Mouse (Mus musculus): ENCODE results near the gene E430018J23Rik. TPM values are rescaled to one million over a fixed set of nuclear protein-coding genes. Genes with fewer than 3 reads are reported as not detected.
A peak's percentile ranks its signal among the peaks of the same experiment; 100 is the strongest.
"Not testable (repeated sequence)": the region's sequence is repeated elsewhere in the genome, so short reads cannot be mapped to it uniquely, and the experiment has no call there.

The E430018J23Rik gene
- total and polyA plus RNA-seq, 3 experiments: 3.1 to 4.0 (median 3.5) TPM

DNA sequence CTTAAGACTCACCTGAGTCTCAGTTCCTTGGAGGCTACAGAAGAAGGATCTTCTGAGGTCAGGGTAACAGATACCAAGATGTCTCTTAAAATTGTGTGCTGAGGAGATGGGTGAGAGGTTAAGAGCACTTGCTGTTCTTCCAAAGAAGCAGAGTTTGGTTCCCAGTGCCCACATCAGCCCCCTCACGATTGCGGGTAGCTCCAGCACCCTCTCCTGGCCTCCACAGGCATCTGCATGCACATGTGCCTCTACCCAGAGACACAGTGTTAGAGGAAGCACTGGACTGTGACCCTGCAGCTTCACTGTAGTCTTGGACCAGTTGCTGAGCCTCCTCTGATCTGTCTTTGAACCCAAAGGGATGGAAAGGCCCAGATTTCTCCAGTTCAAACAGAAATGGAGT is 9.6 kb upstream of the E430018J23Rik start:
- no peak for DNase-seq
- 58% methylated on average over 2 of the region's 2 CpGs for WGBS
- Histone ChIP-seq H3K27me3 (ENCODE audit: control insufficient read depth, insufficient read depth, low read length) (no peaks in the 10 kb centered on the region), H3K79me2 (replicated peaks; ENCODE audit: control insufficient read depth, insufficient read depth, low read length) (no peaks in the 10 kb centered on the region), H3K4me3 (no peak overlapping the region), H3K4me1 (ENCODE audit: control insufficient read depth, insufficient read depth, low read length) (peaks cover 2% of the 10 kb centered on the region), H3K9ac (ENCODE audit: low read depth, low read length) (no peak overlapping the region), H3K27ac (no peak overlapping the region), H3K36me3 (ENCODE audit: control insufficient read depth, insufficient read depth, low read length) (no peaks in the 10 kb centered on the region)
- intact Hi-C loops (cut with DNase I): no loop called here
- 0 out of 2 replicates have a peak, but pooled peaks have one; percentile 5 for TF ChIP-seq CTCF (IDR thresholded peaks at IDR 0.05)
- no peak for TF ChIP-seq POLR2A (IDR thresholded peaks at IDR 0.05; ENCODE audit: insufficient read depth, low read depth, low read length)
- no peak for TF ChIP-seq EP300 (IDR thresholded peaks at IDR 0.05; ENCODE audit: insufficient read depth, low read depth, low read length)

DNA sequence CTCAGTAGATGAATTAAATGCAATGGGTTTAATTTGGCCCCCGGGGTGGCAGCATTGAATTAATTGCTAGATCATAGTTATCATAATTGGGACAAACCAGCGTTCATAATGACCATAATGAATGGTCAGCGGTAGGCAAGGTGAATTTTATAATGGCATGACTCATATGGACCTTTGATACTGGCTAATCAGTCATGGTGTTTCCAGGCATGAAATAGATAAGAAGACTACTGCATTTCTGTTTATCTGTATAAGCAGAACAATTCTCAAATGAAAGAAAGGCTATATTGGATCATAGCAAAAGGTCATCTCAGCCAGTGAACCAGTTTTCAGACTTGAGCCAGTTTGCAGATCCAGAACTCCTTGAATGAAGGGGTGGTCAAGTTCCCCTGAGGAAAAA is 6.9 kb upstream of the E430018J23Rik start:
- H3K27me3 ChIP-seq (ENCODE audit: control insufficient read depth, insufficient read depth, low read length): no peaks in the 10 kb centered on the region
- 58% methylated on average over 3 of the region's 3 CpGs for WGBS
- DNase-seq: no peak

DNA sequence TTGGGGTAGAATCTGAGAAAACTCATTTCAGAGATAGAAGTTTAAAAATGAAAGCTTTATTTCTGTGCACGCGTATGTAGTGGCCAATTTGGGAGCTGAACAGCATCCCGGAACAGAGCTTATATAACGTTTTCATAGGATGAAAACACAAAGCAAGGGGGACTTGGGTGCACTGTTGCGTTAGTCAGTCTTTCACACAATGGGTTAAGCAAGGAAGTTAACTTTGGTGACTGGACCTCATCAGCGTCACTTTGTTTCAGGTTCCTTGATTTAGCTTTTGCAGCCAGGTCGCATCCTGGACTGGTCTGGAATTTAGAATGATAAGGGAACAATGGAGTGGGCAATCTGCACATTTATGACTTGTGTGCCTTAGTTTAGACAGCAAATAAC is 510 bp upstream of the E430018J23Rik start:
- Histone ChIP-seq H3K36me3 (ENCODE audit: control insufficient read depth, insufficient read depth, low read length) (no peaks in the 10 kb centered on the region; the same call in 1 of the 2 replicates), H3K79me2 (replicated peaks; ENCODE audit: control insufficient read depth, insufficient read depth, low read length) (no peaks in the 10 kb centered on the region), H3K4me1 (ENCODE audit: control insufficient read depth, insufficient read depth, low read length) (peaks cover 7% of the 10 kb centered on the region), H3K27me3 (ENCODE audit: control insufficient read depth, insufficient read depth, low read length) (no peaks in the 10 kb centered on the region), H3K9ac (ENCODE audit: low read depth, low read length) (peak overlapping the region; percentile 55), H3K27ac (peak overlapping the region; percentile 96), H3K4me3 (peak overlapping the region; percentile 97)
- DNase-seq: no peak
- WGBS: 3% methylated on average over 7 of the region's 7 CpGs
- intact Hi-C loops (cut with DNase I): loop anchor here (2.0 to 5.0 kb wide), 3 partner anchors 13 to 78 kb away; partner anchors contain the start of genes Zfp747 and Zfp764
- TF ChIP-seq POLR2A (IDR thresholded peaks at IDR 0.05; ENCODE audit: insufficient read depth, low read depth, low read length) (no peak), CTCF (IDR thresholded peaks at IDR 0.05) (no peak), EP300 (IDR thresholded peaks at IDR 0.05; ENCODE audit: insufficient read depth, low read depth, low read length) (no peak)

More for the DNA sequence above, 6.9 kb upstream of the E430018J23Rik start:
- Histone ChIP-seq H3K9ac (ENCODE audit: low read depth, low read length) (no peak overlapping the region), H3K4me1 (ENCODE audit: control insufficient read depth, insufficient read depth, low read length) (no peaks in the 10 kb centered on the region), H3K79me2 (replicated peaks; ENCODE audit: control insufficient read depth, insufficient read depth, low read length) (no peaks in the 10 kb centered on the region), H3K4me3 (no peak overlapping the region), H3K27ac (no peak overlapping the region), H3K36me3 (ENCODE audit: control insufficient read depth, insufficient read depth, low read length) (no peaks in the 10 kb centered on the region)
- TF ChIP-seq CTCF (IDR thresholded peaks at IDR 0.05) (no peak), EP300 (IDR thresholded peaks at IDR 0.05; ENCODE audit: insufficient read depth, low read depth, low read length) (no peak), POLR2A (IDR thresholded peaks at IDR 0.05; ENCODE audit: insufficient read depth, low read depth, low read length) (no peak)
- intact Hi-C loops (cut with DNase I): no loop called here

DNA sequence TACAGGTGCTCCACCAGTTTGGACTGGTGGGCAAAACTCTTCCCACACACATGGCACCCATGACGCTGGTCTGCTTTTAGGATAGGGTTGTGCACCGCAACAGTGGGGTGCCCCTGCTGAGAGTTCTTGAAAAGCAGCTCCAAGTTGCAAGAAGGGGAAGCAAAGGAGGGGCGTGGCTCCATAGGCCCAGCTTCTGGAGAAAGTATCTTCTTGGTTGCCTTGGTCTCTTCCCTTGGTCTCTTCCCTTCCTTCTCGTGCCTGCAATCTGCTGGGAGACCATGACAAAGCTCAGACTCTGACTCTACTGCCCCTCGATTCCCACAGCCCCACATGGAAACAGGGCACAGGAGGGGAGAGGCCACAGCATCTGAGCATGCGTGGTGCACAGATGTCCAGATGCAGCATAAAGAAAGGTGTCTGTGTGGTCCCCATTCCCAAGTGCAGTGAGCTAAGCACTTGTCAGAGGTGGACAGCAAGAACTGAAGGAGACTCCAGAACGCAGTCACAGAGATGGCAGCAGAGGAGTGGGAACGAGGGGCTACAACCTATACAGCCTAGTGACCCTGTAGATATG is 1.1 kb downstream of the E430018J23Rik start:
- intact Hi-C loops (cut with DNase I): loop anchor here (2.0 to 5.0 kb wide), 3 partner anchors 14 to 80 kb away; partner anchors contain the start of genes Zfp747 and Zfp764
- no peak overlapping the region for H3K9ac ChIP-seq (ENCODE audit: low read depth, low read length)
- H3K79me2 ChIP-seq (replicated peaks; ENCODE audit: control insufficient read depth, insufficient read depth, low read length): no peaks in the 10 kb centered on the region
- 79% methylated on average over 8 of the region's 8 CpGs for WGBS
- H3K4me3 ChIP-seq: no peak overlapping the region
- no peaks in the 10 kb centered on the region; the same call in 1 of the 2 replicates for H3K36me3 ChIP-seq (ENCODE audit: control insufficient read depth, insufficient read depth, low read length)
- DNase-seq: no peak
- H3K4me1 ChIP-seq (ENCODE audit: control insufficient read depth, insufficient read depth, low read length): peaks cover 7% of the 10 kb centered on the region
- TF ChIP-seq POLR2A (IDR thresholded peaks at IDR 0.05; ENCODE audit: insufficient read depth, low read depth, low read length) (no peak), CTCF (IDR thresholded peaks at IDR 0.05) (no peak), EP300 (IDR thresholded peaks at IDR 0.05; ENCODE audit: insufficient read depth, low read depth, low read length) (no peak)
- H3K27ac ChIP-seq: no peak overlapping the region
- no peaks in the 10 kb centered on the region for H3K27me3 ChIP-seq (ENCODE audit: control insufficient read depth, insufficient read depth, low read length)

DNA sequence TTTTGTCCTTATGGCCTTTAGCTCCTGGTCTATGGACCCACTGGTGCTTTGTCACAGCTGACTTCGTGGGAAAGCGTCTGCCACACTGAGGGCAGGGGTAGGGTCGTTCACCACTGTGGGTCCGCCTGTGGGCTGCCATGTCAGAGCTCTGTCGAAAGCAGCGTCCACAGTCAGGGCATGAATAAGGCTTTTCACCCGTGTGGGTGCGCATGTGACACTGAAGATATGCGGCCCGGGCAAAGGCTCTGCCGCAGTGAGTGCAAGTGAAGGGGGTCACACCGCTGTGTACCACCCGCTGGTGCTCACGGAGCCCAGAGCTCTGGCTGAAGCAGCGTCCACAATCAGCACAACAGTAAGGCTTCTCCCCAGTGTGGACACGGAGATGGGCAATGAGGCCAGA is 1.9 kb downstream of the E430018J23Rik start:
- TF ChIP-seq EP300 (IDR thresholded peaks at IDR 0.05; ENCODE audit: insufficient read depth, low read depth, low read length) (no peak), CTCF (IDR thresholded peaks at IDR 0.05) (no peak), POLR2A (IDR thresholded peaks at IDR 0.05; ENCODE audit: insufficient read depth, low read depth, low read length) (no peak)
- intact Hi-C loops (cut with DNase I): loop anchor here (5.0 kb wide), 1 partner anchor 81 kb away; no protein-coding TSS in a partner anchor
- 97% methylated on average over 16 of the region's 16 CpGs for WGBS

DNA sequence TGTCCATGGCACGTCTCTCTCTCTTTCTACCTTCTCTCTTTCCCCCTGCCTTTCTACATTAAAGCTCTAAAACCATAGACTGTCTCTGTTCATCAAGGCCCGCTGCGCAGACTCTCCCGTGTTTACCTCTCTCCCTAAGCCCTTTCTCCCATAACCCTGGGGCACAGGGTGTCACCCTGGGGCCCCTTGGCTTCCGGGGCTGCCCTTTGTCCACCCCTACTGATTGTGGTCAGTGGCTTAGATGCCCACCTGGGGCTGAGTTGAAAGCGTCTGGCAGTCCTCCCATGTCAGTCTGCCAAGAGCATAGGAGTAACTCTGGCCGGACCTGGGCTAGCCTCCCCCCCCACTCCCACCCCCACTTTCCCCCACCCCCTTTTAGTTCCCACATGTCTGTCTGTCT is 3.1 kb downstream of the E430018J23Rik start:
- Histone ChIP-seq H3K36me3 (ENCODE audit: control insufficient read depth, insufficient read depth, low read length) (no peaks in the 10 kb centered on the region; the same call in 1 of the 2 replicates), H3K27me3 (ENCODE audit: control insufficient read depth, insufficient read depth, low read length) (no peaks in the 10 kb centered on the region), H3K27ac (no peak overlapping the region), H3K4me3 (no peak overlapping the region), H3K79me2 (replicated peaks; ENCODE audit: control insufficient read depth, insufficient read depth, low read length) (no peaks in the 10 kb centered on the region), H3K9ac (ENCODE audit: low read depth, low read length) (no peak overlapping the region), H3K4me1 (ENCODE audit: control insufficient read depth, insufficient read depth, low read length) (peaks cover 9% of the 10 kb centered on the region)
- intact Hi-C loops (cut with DNase I): loop anchor here (5.0 kb wide), 1 partner anchor 82 kb away; no protein-coding TSS in a partner anchor
- DNase-seq: no peak
- TF ChIP-seq CTCF (IDR thresholded peaks at IDR 0.05): no peak
- no peak for TF ChIP-seq EP300 (IDR thresholded peaks at IDR 0.05; ENCODE audit: insufficient read depth, low read depth, low read length)
- TF ChIP-seq POLR2A (IDR thresholded peaks at IDR 0.05; ENCODE audit: insufficient read depth, low read depth, low read length): no peak
- WGBS: 80% methylated on average over 7 of the region's 7 CpGs

More for the DNA sequence above, 1.9 kb downstream of the E430018J23Rik start:
- Histone ChIP-seq H3K9ac (ENCODE audit: low read depth, low read length) (no peak overlapping the region), H3K36me3 (ENCODE audit: control insufficient read depth, insufficient read depth, low read length) (no peaks in the 10 kb centered on the region; the same call in 1 of the 2 replicates), H3K4me3 (no peak overlapping the region), H3K79me2 (replicated peaks; ENCODE audit: control insufficient read depth, insufficient read depth, low read length) (no peaks in the 10 kb centered on the region), H3K27me3 (ENCODE audit: control insufficient read depth, insufficient read depth, low read length) (no peaks in the 10 kb centered on the region), H3K27ac (no peak overlapping the region), H3K4me1 (ENCODE audit: control insufficient read depth, insufficient read depth, low read length) (peaks cover 9% of the 10 kb centered on the region)
- no peak for DNase-seq

DNA sequence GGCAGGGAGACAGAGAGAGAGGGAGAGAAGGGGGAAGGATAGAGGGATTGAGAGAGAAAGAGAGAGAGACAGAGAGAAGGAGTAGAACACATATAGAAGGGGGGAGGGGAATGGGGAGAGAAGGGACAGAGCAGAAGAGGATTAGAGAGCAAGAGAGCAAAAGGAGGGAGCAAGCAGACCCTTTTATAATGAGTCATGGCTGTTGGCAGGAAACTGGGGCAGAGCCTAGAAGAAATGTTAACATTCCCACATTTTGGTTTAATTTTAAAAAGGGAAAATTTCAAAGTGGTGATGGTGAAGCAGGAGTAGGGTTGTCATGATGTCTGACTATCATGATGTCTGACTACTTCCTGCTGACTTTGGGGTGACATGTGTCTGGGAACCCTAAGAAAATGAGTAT is 5.2 kb downstream of the E430018J23Rik start:
- H3K27ac ChIP-seq; H3K27me3 ChIP-seq (ENCODE audit: control insufficient read depth, insufficient read depth, low read length); H3K4me3 ChIP-seq; H3K36me3 ChIP-seq (ENCODE audit: control insufficient read depth, insufficient read depth, low read length); H3K79me2 ChIP-seq (replicated peaks; ENCODE audit: control insufficient read depth, insufficient read depth, low read length); intact Hi-C loops (cut with DNase I); DNase-seq; H3K9ac ChIP-seq (ENCODE audit: low read depth, low read length); H3K4me1 ChIP-seq (ENCODE audit: control insufficient read depth, insufficient read depth, low read length): not testable (repeated sequence)
